Mouse (Mus musculus) forebrain, embryonic 13.5 days (tissue): ENCODE measurements around the gene Aida. TPM values are rescaled to one million over a fixed set of nuclear protein-coding genes. Genes with fewer than 3 reads are reported as not detected.
"Not testable (repeated sequence)": the region's sequence is repeated elsewhere in the genome, so short reads cannot be mapped to it uniquely, and the experiment has no call there.

Experiments used
- ATAC-seq: fragments of 200-750 bp; cut with Nextera tagmentation; 2 replicates; pipeline ENCODE4 v1.8.0; 2017
- H3K27ac ChIP-seq: fragments of 300-500 bp; sonication (generic); 2 replicates; pipeline ENCODE4 v1.5.1; 2015; ENCODE audit warnings: inconsistent platforms, mild to moderate bottlenecking, moderate library complexity
- H3K27me3 ChIP-seq: fragments of 300-500 bp; sonication (generic); 2 replicates; pipeline ENCODE4 v1.6.1; 2015; ENCODE audit warnings: mild to moderate bottlenecking, inconsistent platforms
- H3K36me3 ChIP-seq: fragments of 300-500 bp; sonication (generic); 2 replicates; pipeline ENCODE4 v1.6.1; 2015; ENCODE audit warnings: mild to moderate bottlenecking, inconsistent platforms; ENCODE audit not compliant: poor library complexity, severe bottlenecking
- H3K4me1 ChIP-seq: fragments of 300-500 bp; sonication (generic); 2 replicates; pipeline ENCODE4 v1.6.1; 2015; ENCODE audit warnings: inconsistent platforms
- H3K4me2 ChIP-seq: fragments of 300-500 bp; sonication (generic); 2 replicates; pipeline ENCODE4 v1.6.1; 2015; ENCODE audit warnings: inconsistent platforms, mild to moderate bottlenecking, moderate library complexity
- H3K4me3 ChIP-seq: fragments of 300-500 bp; sonication (generic); 2 replicates; pipeline ENCODE4 v1.5.1; 2015; ENCODE audit warnings: mild to moderate bottlenecking, inconsistent platforms
- H3K9ac ChIP-seq: fragments of 300-500 bp; sonication (generic); 2 replicates; pipeline ENCODE4 v1.6.1; 2015; ENCODE audit warnings: mild to moderate bottlenecking, inconsistent platforms
- H3K9me3 ChIP-seq: fragments of 300-500 bp; sonication (generic); replicated peaks from 2 replicates; pipeline ENCODE4 v1.6.1; 2016; ENCODE audit warnings: inconsistent platforms
- WGBS: fragments of 180-500 bp; shearing (Covaris S2); methylation state at CpG from one replicate; pipeline ENCODE4 v1.1.7; 2015; 5-methylcytosine and 5-hydroxymethylcytosine counted together
- polyA plus RNA-seq: library from polyadenylated mRNA; unstranded; fragments of >200 nt; fragmentation: Nextera tagmentation; extraction: Ambion mirVana; gene quantifications from 2 replicates; pipeline ENCODE4 v1.2.1, GENCODE M21; 2015

Aida gene
- polyA plus RNA-seq, 1 experiment from 2014 or later: 49.5 TPM

GRCm38 (mm10) chr1:183323923-183324322 lies 27.5 kb downstream of the Aida start:
- ATAC-seq: no peak
- Histone ChIP-seq H3K36me3 (peaks cover 80% of the 10 kb centered on the region), H3K27me3 (no peaks in the 10 kb centered on the region), H3K4me3 (no peak overlapping the region), H3K9ac (no peak overlapping the region), H3K4me2 (no peak overlapping the region), H3K27ac (no peak overlapping the region), H3K9me3 (no peaks in the 10 kb centered on the region), H3K4me1 (no peaks in the 10 kb centered on the region)
- 92% methylated on average over 2 of the region's 2 CpGs for WGBS

- no peak overlapping the region for H3K27ac ChIP-seq
- no peaks in the 10 kb centered on the region for H3K9me3 ChIP-seq
- WGBS: 93% methylated on average over 6 of the region's 6 CpGs
- no peak overlapping the region for H3K4me3 ChIP-seq
- H3K27me3 ChIP-seq: no peaks in the 10 kb centered on the region
- no peak overlapping the region for H3K9ac ChIP-seq
- H3K4me2 ChIP-seq: no peak overlapping the region
- peaks cover 80% of the 10 kb centered on the region for H3K36me3 ChIP-seq
- ATAC-seq: no peak
- no peaks in the 10 kb centered on the region for H3K4me1 ChIP-seq
These were observed 28.0 kb downstream of the Aida start for GRCm38 (mm10) chr1:183324433-183324832.

GRCm38 (mm10) chr1:183327171-183327570 lies 30.8 kb downstream of the Aida start:
- H3K4me1 ChIP-seq: no peaks in the 10 kb centered on the region
- H3K36me3 ChIP-seq: peaks cover 84% of the 10 kb centered on the region
- no peak overlapping the region for H3K4me3 ChIP-seq
- H3K27ac ChIP-seq: no peak overlapping the region
- ATAC-seq: no peak
- H3K9ac ChIP-seq: no peak overlapping the region
- H3K9me3 ChIP-seq: no peaks in the 10 kb centered on the region
- no peak overlapping the region for H3K4me2 ChIP-seq
- no peaks in the 10 kb centered on the region for H3K27me3 ChIP-seq
- WGBS: 94% methylated on average over 8 of the region's 8 CpGs

GRCm38 (mm10) chr1:183342902-183343301 lies 46.5 kb downstream of the Aida start:
- peaks cover 40% of the 10 kb centered on the region for H3K36me3 ChIP-seq
- not testable (repeated sequence) for H3K27ac ChIP-seq, H3K4me2 ChIP-seq, ATAC-seq, H3K9ac ChIP-seq, H3K27me3 ChIP-seq, H3K4me3 ChIP-seq, H3K9me3 ChIP-seq
- H3K4me1 ChIP-seq: peaks cover 15% of the 10 kb centered on the region
- WGBS: 92% methylated on average over 1 of the region's 1 CpGs

- Histone ChIP-seq H3K27ac (peak overlapping the region; percentile 80), H3K4me2 (peak overlapping the region; percentile 72), H3K9me3 (no peaks in the 10 kb centered on the region), H3K4me3 (peak overlapping the region; percentile 98), H3K4me1 (peaks cover 15% of the 10 kb centered on the region), H3K9ac (peak overlapping the region; percentile 93), H3K36me3 (peaks cover 42% of the 10 kb centered on the region), H3K27me3 (no peaks in the 10 kb centered on the region)
- WGBS: under 1% methylated on average over 71 of the region's 72 CpGs
- peak; percentile 99 for ATAC-seq
These were observed 48.8 kb downstream of the Aida start for GRCm38 (mm10) chr1:183344886-183345816.

- WGBS: 11% methylated on average over 10 of the region's 10 CpGs
- H3K27ac ChIP-seq: peak overlapping the region; percentile 80
- no peak for ATAC-seq
These were observed 49.4 kb downstream of the Aida start for GRCm38 (mm10) chr1:183345817-183346195.

GRCm38 (mm10) chr1:183349840-183350239 lies 53.5 kb downstream of the Aida start:
- Histone ChIP-seq H3K9ac (no peak overlapping the region), H3K36me3 (peaks cover 61% of the 10 kb centered on the region), H3K27ac (no peak overlapping the region), H3K4me1 (peaks cover 12% of the 10 kb centered on the region), H3K4me3 (no peak overlapping the region), H3K4me2 (no peak overlapping the region), H3K27me3 (no peaks in the 10 kb centered on the region), H3K9me3 (no peaks in the 10 kb centered on the region)
- 28% methylated on average over 6 of the region's 6 CpGs for WGBS
- ATAC-seq: no peak

More at GRCm38 (mm10) chr1:183345817-183346195, 49.4 kb downstream of the Aida start:
- Histone ChIP-seq H3K36me3 (peaks cover 42% of the 10 kb centered on the region), H3K27me3 (no peaks in the 10 kb centered on the region), H3K4me1 (peaks cover 15% of the 10 kb centered on the region), H3K9me3 (no peaks in the 10 kb centered on the region), H3K4me2 (peak overlapping the region; percentile 72), H3K9ac (peak overlapping the region; percentile 93), H3K4me3 (peak overlapping the region; percentile 98)

GRCm38 (mm10) chr1:183358901-183359300 lies 62.5 kb downstream of the Aida start:
- Histone ChIP-seq H3K9ac (no peak overlapping the region), H3K27ac (no peak overlapping the region), H3K4me2 (no peak overlapping the region), H3K36me3 (peaks cover 84% of the 10 kb centered on the region), H3K9me3 (no peaks in the 10 kb centered on the region), H3K27me3 (no peaks in the 10 kb centered on the region), H3K4me1 (no peaks in the 10 kb centered on the region), H3K4me3 (no peak overlapping the region)
- 95% methylated on average over 3 of the region's 3 CpGs for WGBS
- no peak for ATAC-seq

- Histone ChIP-seq H3K4me1 (no peaks in the 10 kb centered on the region), H3K27me3 (no peaks in the 10 kb centered on the region), H3K9me3 (no peaks in the 10 kb centered on the region), H3K9ac (no peak overlapping the region), H3K4me3 (no peak overlapping the region), H3K36me3 (peaks cover 70% of the 10 kb centered on the region), H3K4me2 (no peak overlapping the region), H3K27ac (no peak overlapping the region)
- ATAC-seq: no peak
- WGBS: 94% methylated on average over 5 of the region's 5 CpGs
These were observed 65.9 kb downstream of the Aida start for GRCm38 (mm10) chr1:183362301-183362700.

GRCm38 (mm10) chr1:183362729-183363576 lies 66.6 kb downstream of the Aida start:
- H3K9me3 ChIP-seq: no peaks in the 10 kb centered on the region
- ATAC-seq: no peak
- H3K4me1 ChIP-seq: peaks cover 6% of the 10 kb centered on the region
- no peak overlapping the region for H3K4me3 ChIP-seq
- 94% methylated on average over 14 of the region's 14 CpGs for whole genome bisulfite sequencing
- no peak overlapping the region for H3K9ac ChIP-seq
- H3K27ac ChIP-seq: no peak overlapping the region
- peaks cover 63% of the 10 kb centered on the region for H3K36me3 ChIP-seq
- H3K27me3 ChIP-seq: no peaks in the 10 kb centered on the region
- no peak overlapping the region for H3K4me2 ChIP-seq

GRCm38 (mm10) chr1:183363577-183363867 lies 67.1 kb downstream of the Aida start:
- no peaks in the 10 kb centered on the region for H3K27me3 ChIP-seq
- H3K4me2 ChIP-seq: no peak overlapping the region
- no peak overlapping the region for H3K27ac ChIP-seq
- H3K4me3 ChIP-seq: no peak overlapping the region
- no peaks in the 10 kb centered on the region for H3K9me3 ChIP-seq
- 94% methylated on average over 5 of the region's 5 CpGs for WGBS
- peaks cover 12% of the 10 kb centered on the region for H3K4me1 ChIP-seq
- H3K9ac ChIP-seq: no peak overlapping the region
- peaks cover 57% of the 10 kb centered on the region for H3K36me3 ChIP-seq
- ATAC-seq: no peak

- no peak overlapping the region for H3K4me3 ChIP-seq
- peaks cover 16% of the 10 kb centered on the region for H3K4me1 ChIP-seq
- no peaks in the 10 kb centered on the region for H3K9me3 ChIP-seq
- no peak overlapping the region for H3K27ac ChIP-seq
- 91% methylated on average over 5 of the region's 5 CpGs for WGBS
- ATAC-seq: no peak
- no peaks in the 10 kb centered on the region for H3K27me3 ChIP-seq
- H3K9ac ChIP-seq: no peak overlapping the region; the same call in 1 of the 2 replicates
- H3K4me2 ChIP-seq: no peak overlapping the region
- peaks cover 32% of the 10 kb centered on the region for H3K36me3 ChIP-seq
These were observed 70.0 kb downstream of the Aida start for GRCm38 (mm10) chr1:183366361-183366760.
